Mouse (Mus musculus): ENCODE results near the gene Btg4. TPM values are rescaled to one million over a fixed set of nuclear protein-coding genes. Genes with fewer than 3 reads are reported as not detected.

The Btg4 gene
- polyA plus RNA-seq (2015; fragmentation: Illumina TruSeq; extraction: RNeasy Lipid Tissue Mini Kit (QIAGEN cat#74804); ENCODE audit: insufficient read depth, low read depth, low replicate concordance), result not detected

DNA sequence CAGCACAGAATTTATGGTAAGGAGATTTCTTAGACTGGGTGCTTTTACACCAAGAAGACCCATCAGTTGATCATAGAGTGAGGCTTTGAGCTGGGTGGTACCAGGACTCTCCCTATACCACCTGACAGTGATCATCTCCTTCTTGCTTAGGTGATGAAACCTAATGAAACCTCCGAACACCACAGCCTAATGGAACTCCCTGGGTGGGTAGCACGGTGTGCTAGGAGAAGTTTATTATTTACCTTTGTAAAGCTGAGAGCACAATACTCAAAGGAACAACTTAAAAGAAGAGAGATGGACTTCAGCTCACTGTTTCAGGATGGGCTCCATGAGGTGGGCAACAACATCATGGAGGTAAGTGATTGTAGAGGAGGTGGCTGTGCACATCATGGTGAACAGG is at the start of gene Btg4:
Gene Btg4 (plus strand): TSS at position 301 of the 400 bp plus-strand sequence.

DNA sequence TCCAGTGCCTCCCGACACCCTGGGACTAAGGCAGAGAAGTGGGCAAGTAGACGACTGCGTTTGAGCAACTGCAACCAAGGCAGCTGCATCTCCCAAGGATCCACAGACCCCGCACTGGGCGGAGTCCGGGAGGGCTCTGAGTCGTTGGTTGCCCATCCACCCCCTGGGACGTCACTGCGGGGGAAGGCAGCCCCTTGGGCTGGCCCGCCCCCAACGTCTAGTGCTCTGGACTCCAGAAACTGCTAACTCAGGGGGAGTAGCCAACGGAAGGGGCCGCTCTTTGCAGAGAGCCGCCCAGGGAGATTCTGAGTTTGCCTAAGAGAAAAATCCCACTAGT is 16.2 kb downstream of the Btg4 start, which contains the start of gene Layn:
Gene Layn (minus strand): TSS at position 116 of the 337 bp plus-strand sequence.

DNA sequence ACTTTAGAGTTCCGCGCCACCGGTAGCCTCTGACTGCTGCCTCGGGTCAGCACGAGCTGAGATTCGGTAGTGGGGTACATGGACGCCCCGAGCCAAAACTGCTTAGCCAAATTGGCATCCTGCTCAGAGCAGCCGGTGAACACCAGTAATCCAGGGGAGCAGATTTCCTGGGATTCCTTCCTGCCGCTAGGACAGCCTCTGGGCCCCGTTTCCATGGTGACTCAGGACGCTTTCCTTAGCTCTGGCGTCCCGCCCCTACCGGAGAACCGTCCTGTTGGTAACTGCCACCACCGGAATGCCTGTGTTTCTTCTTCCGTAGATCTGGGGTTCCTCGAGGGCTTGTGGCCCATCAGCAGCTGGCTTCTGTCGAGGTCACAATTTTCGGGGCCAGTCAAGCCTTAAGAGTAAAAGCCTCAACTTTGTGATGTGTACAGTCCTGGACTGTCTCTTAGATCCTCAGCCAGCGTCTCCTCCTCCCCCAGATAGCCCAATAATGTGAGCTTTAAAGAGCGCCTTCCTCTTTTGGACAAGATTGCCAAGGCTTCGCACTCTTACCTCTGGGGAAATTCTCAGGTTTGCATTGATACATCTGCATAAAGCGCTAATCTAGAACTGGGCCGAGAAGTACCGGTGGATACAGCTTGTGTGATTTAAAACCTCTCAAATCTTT is 41.2 kb downstream of the Btg4 start, which contains the start of gene 4833427G06Rik:
Gene 4833427G06Rik (minus strand): TSS at position 323 of the 670 bp plus-strand sequence.

DNA sequence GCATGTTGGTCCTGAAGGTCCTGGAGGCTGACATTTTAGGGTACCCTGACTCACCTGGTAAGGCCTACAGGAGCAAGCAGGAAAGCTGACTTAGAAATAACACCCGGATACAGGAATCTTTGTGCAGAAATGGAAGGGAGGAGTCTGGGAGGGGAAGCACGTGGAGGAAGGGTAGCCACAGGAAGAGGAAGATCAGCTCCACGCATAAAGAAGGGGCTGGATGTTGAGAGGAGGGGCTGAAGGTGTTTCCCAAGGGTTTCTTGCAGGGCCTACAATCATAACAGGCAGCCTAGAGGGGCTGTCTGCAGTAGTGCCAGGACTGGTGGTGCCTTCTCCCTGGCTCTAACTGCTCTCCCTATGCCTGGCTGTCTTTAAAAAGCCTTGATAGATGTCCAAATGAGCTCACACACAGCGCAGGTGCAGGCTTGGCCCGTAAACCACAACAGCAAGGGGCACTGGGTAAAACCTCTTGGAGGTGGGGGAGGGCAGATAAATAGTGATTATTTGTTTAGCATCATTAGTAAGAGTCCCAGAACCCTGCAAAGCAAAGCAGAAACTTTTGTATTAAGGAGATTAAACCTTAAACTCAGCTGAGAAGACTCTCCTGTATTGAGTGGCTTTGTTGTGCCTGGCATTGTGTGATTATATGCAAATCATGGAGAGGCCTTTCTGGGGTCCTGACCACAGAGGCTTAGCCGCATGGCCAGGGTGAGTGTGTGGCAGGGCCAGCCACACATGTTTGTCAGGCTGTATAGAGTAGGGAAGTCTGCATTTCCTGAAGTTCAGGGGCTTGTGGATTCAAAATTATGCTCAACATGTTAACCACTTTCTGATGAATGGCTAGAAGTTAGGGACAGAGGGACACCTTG is 104.8 kb downstream of the Btg4 start, which contains the start of gene Gm32742:
Gene Gm32742 (minus strand): TSS at position 206 of the 869 bp plus-strand sequence.

Other genes with a start within 250 kb of the Btg4 start
- gene Ppp2r1b, start 215.6 kb upstream of the Btg4 start, polyA plus RNA-seq (2015; fragmentation: Illumina TruSeq; extraction: RNeasy Lipid Tissue Mini Kit (QIAGEN cat#74804); ENCODE audit: insufficient read depth, low read depth, low replicate concordance), result 4.9 TPM
- gene Sik2, start 51.8 kb upstream of the Btg4 start, polyA plus RNA-seq (2015; fragmentation: Illumina TruSeq; extraction: RNeasy Lipid Tissue Mini Kit (QIAGEN cat#74804); ENCODE audit: insufficient read depth, low read depth, low replicate concordance), result 5.4 TPM
- gene Layn, start 16.2 kb downstream of the Btg4 start, polyA plus RNA-seq (2015; fragmentation: Illumina TruSeq; extraction: RNeasy Lipid Tissue Mini Kit (QIAGEN cat#74804); ENCODE audit: insufficient read depth, low read depth, low replicate concordance), result 1.7 TPM
- not detected for gene 4833427G06Rik, start 41.2 kb downstream of the Btg4 start, polyA plus RNA-seq (2015; fragmentation: Illumina TruSeq; extraction: RNeasy Lipid Tissue Mini Kit (QIAGEN cat#74804); ENCODE audit: insufficient read depth, low read depth, low replicate concordance)
- not detected for gene Gm32742, start 104.6 kb downstream of the Btg4 start, polyA plus RNA-seq (2015; fragmentation: Illumina TruSeq; extraction: RNeasy Lipid Tissue Mini Kit (QIAGEN cat#74804); ENCODE audit: insufficient read depth, low read depth, low replicate concordance)
- 0.74 TPM for gene Pou2af1, start 152.8 kb downstream of the Btg4 start, polyA plus RNA-seq (2015; fragmentation: Illumina TruSeq; extraction: RNeasy Lipid Tissue Mini Kit (QIAGEN cat#74804); ENCODE audit: insufficient read depth, low read depth, low replicate concordance)
- 1.8 TPM for gene Colca2, start 217.7 kb downstream of the Btg4 start, polyA plus RNA-seq (2015; fragmentation: Illumina TruSeq; extraction: RNeasy Lipid Tissue Mini Kit (QIAGEN cat#74804); ENCODE audit: insufficient read depth, low read depth, low replicate concordance)

Data from pancreas, adult 10 weeks (tissue).